20 mouse cellular contexts compared by ENCODE assay signal in the genomic region with DNA sequence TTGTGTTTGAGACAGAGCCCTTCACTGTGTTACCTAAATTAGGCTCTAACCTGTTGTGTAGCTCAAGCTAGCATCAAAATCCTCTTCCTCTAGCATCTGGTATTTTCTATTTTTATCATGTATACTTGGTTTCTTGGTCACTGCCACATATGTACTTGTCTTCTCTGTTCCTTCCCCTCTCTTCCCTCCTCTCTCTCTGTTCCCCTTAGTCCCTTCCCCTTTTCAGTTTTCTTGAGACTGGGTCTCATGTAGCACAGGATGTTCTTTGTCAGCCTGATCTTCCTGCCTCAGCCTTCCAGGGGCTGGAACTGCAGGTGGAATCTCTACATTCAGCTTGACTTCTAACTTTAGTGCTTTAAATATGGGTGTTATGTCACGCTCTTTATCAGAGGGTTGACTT. TPM values are rescaled to one million over a fixed set of nuclear protein-coding genes. Genes with fewer than 3 reads are reported as not detected.
DNase-seq lines count a peak whose midpoint lies in the region; ATAC-seq and TF ChIP-seq lines count a peak whose summit lies in the region.
"Had no signal": no experiment of that assay in that cellular context is flagged by ENCODE, and none has a peak within 500 bp of the region (broad histone marks: within the 10 kb centered on the region; RNA-seq: fewer than 3 reads in every experiment).

No protein-coding gene starts in this region.

- peak overlapping the region; percentile 39; the same call in 1 of the 2 replicates for H3K27ac ChIP-seq in bone marrow, adult 2 months (ENCODE audit: control insufficient read depth, insufficient read depth, low read depth, low read length, poor library complexity)
- H3K27ac ChIP-seq: embryonic facial prominence, embryonic 12.5 days; gastrocnemius, adult 2 months; kidney, postnatal 0 days; midbrain, embryonic 10.5 days had no signal

- 62% methylated on average over 1 of the region's 1 CpGs for WGBS in lung, adult 2 months
- 61% methylated on average over 1 of the region's 1 CpGs for WGBS in bone marrow, adult 2 months

- no peak overlapping the region for H3K4me3 ChIP-seq in lung, adult 2 months (replicated peaks; ENCODE audit: extremely low read depth, low read depth, low read length)
- no peak overlapping the region for H3K4me3 ChIP-seq in bone marrow, adult 2 months (replicated peaks; ENCODE audit: control insufficient read depth, low read depth, low read length)
- H3K4me3 ChIP-seq: embryonic facial prominence, embryonic 12.5 days; gastrocnemius, adult 2 months; midbrain, embryonic 10.5 days had no signal

- H3K4me1 ChIP-seq in lung, adult 2 months (ENCODE audit: control insufficient read depth, insufficient read depth, low read length): peaks cover 13% of the 10 kb centered on the region
- peaks cover 2% of the 10 kb centered on the region; the same call in 1 of the 2 replicates for H3K4me1 ChIP-seq in bone marrow, adult 2 months (ENCODE audit: control insufficient read depth, insufficient read depth, low read length)
- H3K4me1 ChIP-seq: midbrain, embryonic 10.5 days had no signal

- no peak for TF ChIP-seq POLR2A in lung, adult 2 months (IDR thresholded peaks at IDR 0.05; ENCODE audit: borderline replicate concordance, extremely low read depth, low read depth, low read length)
- TF ChIP-seq POLR2A in bone marrow, adult 2 months (IDR thresholded peaks at IDR 0.05; ENCODE audit: borderline replicate concordance, control insufficient read depth, low read depth, low read length): no peak

- H3K27me3 ChIP-seq in splenic B cell, adult 2 months (ENCODE audit: control insufficient read depth, insufficient read depth, low read length, poor library complexity, severe bottlenecking): no peaks in the 10 kb centered on the region
- H3K27me3 ChIP-seq: embryonic facial prominence, embryonic 12.5 days had no signal

- peak; percentile 37 to 48; a peak in 1 of 4 replicates for ATAC-seq in hematopoietic stem cell, adult 5-6 weeks (replicated peaks in 1 of 2; ENCODE audit: insufficient read depth in 1 of 2, low FRiP score in 2 of 2, low TSS enrichment in 1 of 2, low read depth in 1 of 2, poor library complexity in 2 of 2, severe bottlenecking in 2 of 2)
- ATAC-seq: forebrain, postnatal 0 days had no signal

- peak; percentile 3 for DNase-seq in lung, adult 2 months
- no peak for DNase-seq in lung, postnatal 10 days
- peak; percentile 43 for DNase-seq in splenic B cell, adult 2 months (ENCODE audit: low read depth, low spot score)
- DNase-seq in layer of hippocampus, adult 9-11 months: no peak
- DNase-seq in kidney, adult 18-20 months: no peak
- DNase-seq: adrenal gland, postnatal 14 days; cerebellum, adult 11-12 months; cerebellum, postnatal 14 days; forebrain, postnatal 0 days; gastrocnemius, adult 2 months; kidney, adult 2 months; lung, adult 18-20 months; spleen, adult 18-20 months; thymus, adult 18-20 months; thymus, postnatal 36 days had no signal

- no peak for TF ChIP-seq CTCF in lung, adult 2 months (IDR thresholded peaks at IDR 0.05; ENCODE audit: insufficient read depth, low read length)
- no peak for TF ChIP-seq CTCF in bone marrow, adult 2 months (IDR thresholded peaks at IDR 0.05; ENCODE audit: control insufficient read depth, insufficient read depth, low read length)

- H3K36me3 ChIP-seq in splenic B cell, adult 2 months (ENCODE audit: control insufficient read depth, insufficient read depth, low read length, poor library complexity, severe bottlenecking): no peaks in the 10 kb centered on the region
- H3K36me3 ChIP-seq: embryonic facial prominence, embryonic 12.5 days had no signal

RNA-seq across cellular contexts. Expression of gene Gnaq, which starts 16.5 kb away (rescaled TPM):
- 23.0 and 34.0 TPM in 2 replicates for polyA plus RNA-seq in lung, adult 2 months (2012; rRNA removed)
- 9.0 and 20.0 TPM in 2 replicates for polyA plus RNA-seq in bone marrow, adult 2 months (2011; ENCODE audit: insufficient read depth, insufficient read length, low replicate concordance, missing spikeins)
- 21.0 and 29.8 TPM in 2 replicates for total RNA-seq in hematopoietic stem cell, adult 5-6 weeks (2017)

Comparison
In these comparisons a context has a peak if more than half of its experiments do, and no peak if none do; other contexts are left out.
1. DNase-seq: peak in lung, adult 2 months (single experiment) and splenic B cell, adult 2 months (single experiment); none in lung, postnatal 10 days (single experiment), layer of hippocampus, adult 9-11 months (single experiment) and kidney, adult 18-20 months (single experiment).